Mouse (Mus musculus) frontal cortex, postnatal 14 days (tissue): ENCODE measurements around the gene 1700016K19Rik.
A peak's percentile ranks its signal among the peaks of the same experiment; 100 is the strongest.
"Not testable (repeated sequence)": the region's sequence is repeated elsewhere in the genome, so short reads cannot be mapped to it uniquely, and the experiment has no call there.

Experiments used
- DNase-seq, 2 experiments: peaks; one replicate each; pipeline ENCODE4 v3.0.0; 2022; ENCODE audit warnings: low spot score in 2 of 2

Gene 1700016K19Rik

DNA sequence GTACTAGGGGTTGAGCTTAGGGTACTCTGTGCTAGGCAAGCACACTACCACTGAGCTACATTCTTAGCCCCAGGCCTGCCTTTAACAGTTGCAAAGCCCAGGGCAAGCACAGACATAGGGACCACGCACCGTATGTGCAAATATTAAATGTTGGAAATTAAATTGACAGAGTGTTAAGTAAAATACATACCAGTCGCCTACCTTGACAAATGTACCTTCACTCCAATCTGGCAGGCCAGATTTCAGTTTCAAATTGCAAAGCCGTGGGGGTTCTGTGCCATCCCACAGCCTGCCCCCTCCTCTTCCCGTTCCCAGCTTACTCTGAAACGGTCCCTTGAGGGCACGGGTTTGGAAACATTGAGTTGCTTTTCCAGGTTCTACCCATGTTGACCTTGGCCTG, 13.8 kb upstream of the 1700016K19Rik start:
- no peak for DNase-seq

- DNase-seq, result no peak
Measured at GRCm38 (mm10) chr11:75990965-75991835, 8.5 kb upstream of the 1700016K19Rik start.

DNA sequence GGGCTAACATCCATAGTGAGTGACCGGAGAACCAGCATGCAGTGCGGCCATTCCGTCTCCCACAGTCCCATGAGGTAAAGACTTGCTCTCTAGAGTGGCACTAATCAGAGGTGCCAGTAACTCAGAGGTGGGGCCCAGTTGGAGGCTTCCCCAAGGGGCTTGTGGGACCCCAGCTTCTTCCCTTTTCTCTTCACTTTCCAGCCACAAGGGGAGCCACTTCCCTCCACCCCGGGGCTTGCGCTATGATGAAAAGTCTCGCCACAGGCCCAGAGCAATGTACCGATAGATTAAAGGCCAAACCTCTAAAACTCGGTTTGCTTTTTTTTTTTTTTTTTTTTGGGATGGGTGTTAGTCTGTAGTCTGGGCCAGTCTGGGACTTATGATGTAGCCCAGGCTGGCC, 7.8 kb upstream of the 1700016K19Rik start:
- no peak for DNase-seq

DNA sequence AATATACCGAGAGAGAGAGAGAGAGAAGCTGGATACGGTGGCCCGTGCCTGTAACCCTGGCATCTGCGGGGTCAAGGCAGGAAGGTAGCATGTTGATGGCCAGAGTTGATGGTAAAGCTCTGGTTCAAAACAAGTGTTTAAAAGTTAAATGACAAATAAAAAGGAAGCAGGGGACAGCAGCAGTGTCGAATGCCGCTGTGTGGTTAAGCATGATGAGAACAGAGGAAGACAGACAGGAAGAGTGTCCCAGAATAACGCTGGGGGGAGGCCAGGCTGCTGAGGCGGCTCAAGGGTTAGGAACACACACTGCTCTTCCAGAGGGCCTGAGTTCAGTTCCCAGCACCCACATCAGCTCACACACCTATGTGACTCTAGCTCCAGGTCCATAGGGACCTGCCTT, 7.2 kb upstream of the 1700016K19Rik start:
- DNase-seq, result no peak

GRCm38 (mm10) chr11:75994357-75994756, 5.4 kb upstream of the 1700016K19Rik start:
- no peak for DNase-seq

- DNase-seq, result no peak
Measured at GRCm38 (mm10) chr11:76000701-76001100, 989 bp downstream of the 1700016K19Rik start.

- DNase-seq, result no peak
Measured at GRCm38 (mm10) chr11:76001237-76001878, 1.6 kb downstream of the 1700016K19Rik start.

DNA sequence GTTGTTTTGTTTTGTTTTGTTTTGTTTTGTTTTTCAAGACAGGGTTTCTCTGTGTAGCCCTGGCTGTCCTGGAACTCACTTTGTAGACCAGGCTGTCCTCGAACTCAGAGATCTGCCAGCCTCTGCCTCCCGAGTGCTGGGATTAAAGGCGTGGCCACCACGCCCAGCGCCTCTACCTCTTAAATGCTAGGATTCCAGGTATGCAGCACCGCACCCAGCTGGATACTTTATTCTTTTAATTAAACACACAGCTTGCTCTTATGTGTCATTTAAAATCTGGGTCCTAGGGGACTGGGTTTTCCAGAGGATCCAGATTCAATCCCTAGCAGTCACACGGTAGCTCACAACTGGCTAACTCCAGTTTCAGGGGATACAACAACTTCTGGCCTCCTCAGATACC, 4.6 kb downstream of the 1700016K19Rik start:
- DNase-seq, result not testable (repeated sequence)

DNA sequence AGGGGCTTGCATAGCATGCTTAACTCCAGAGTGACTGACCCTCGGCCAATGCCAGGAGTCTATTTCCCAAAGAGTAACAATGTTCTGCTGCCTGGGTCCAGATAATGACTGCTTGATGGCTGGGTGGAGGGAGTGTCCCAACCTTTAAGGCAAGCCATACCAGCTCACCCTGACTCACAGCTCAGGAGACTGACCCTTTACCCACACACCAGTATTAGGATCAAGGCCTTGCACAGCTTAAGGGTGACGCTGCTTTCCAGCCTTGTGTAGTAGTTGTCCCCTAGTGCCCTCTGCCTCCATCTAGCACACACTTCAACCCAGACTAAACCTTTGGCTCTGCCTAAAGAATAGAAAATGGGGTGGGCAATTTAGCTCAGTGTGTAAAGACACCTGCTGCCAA, 8.4 kb downstream of the 1700016K19Rik start:
- no peak for DNase-seq

DNA sequence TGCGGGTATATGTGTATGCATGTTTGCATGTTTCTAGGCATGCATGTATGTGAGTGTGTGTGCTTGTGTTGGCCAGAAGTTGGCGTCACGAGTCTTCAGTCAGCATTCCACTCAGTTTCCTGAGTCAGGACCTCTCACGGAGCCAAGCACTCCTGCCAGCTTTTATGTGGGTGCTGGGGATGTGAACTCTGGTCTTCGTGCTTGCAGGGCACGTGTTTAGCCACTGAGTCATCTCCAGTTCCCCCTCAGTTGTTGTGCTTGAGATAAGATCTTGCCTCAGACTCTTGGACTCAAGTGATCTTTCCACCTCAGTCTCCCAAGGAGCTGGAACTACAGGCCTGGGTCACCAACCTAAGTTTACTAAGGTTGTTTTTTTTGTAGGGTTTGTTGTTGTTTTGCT, 9.4 kb downstream of the 1700016K19Rik start:
- DNase-seq, result no peak

DNA sequence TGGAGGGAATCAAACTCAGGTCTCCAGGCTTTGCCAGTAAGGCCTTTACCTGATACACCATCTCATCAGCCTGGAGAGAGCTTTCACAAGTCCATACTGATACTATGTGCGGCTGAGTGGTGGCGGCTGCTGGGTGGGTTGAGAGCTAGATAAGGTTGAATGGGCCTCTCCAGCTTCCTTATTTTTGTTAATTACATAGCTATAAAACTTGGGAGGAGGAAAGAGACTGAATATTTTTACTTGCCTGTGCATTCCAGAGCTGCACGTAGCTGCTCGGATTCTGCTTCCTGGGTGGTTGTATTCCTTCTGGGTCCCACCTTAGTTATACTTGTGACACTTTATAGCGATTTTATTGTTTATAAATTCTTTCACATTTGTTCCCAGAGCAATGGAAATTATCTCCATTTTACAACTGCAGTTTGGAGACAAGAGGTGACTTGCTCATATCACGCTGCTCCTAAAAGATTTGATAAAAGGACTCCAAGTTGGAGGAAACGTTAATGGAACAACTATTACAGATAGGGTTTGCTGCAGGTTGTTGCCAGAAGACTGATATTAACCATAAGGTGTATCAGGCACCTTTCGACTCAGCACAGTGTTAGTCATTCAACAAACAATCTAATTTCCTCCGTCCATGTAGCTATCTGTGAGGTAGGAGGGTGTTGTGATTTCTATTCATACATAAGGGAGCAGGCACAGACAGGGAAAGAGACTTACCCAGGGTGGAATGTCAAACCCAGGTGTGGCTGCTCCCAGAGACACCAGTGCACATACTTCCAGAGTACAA, 11.3 kb downstream of the 1700016K19Rik start:
- no peak for DNase-seq

GRCm38 (mm10) chr11:76015251-76015650, 15.5 kb downstream of the 1700016K19Rik start:
- no peak for DNase-seq

- DNase-seq, result no peak
Measured at GRCm38 (mm10) chr11:76015814-76016213, 16.1 kb downstream of the 1700016K19Rik start.

GRCm38 (mm10) chr11:76019879-76020278, 20.2 kb downstream of the 1700016K19Rik start:
- no peak for DNase-seq

DNA sequence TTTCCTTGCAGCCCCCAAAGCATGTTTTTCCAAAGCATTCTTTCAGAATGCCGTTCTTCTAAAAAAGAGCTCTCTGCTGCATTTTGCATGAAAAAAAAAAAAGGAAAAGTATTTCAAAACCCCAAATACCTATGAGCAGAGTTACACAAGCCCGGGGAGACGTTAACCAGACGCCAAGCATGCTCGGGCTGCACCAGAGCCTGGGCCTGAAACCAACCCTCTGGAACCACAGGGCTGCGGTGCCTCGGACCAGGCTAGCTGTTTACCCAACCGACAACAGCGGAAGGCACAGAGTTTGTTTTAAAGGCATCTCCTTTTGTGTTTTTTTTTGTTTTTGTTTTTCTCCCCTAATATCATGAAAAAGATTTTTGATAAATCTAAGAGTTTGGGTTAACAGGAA, 21.2 kb downstream of the 1700016K19Rik start:
- no peak for DNase-seq

DNA sequence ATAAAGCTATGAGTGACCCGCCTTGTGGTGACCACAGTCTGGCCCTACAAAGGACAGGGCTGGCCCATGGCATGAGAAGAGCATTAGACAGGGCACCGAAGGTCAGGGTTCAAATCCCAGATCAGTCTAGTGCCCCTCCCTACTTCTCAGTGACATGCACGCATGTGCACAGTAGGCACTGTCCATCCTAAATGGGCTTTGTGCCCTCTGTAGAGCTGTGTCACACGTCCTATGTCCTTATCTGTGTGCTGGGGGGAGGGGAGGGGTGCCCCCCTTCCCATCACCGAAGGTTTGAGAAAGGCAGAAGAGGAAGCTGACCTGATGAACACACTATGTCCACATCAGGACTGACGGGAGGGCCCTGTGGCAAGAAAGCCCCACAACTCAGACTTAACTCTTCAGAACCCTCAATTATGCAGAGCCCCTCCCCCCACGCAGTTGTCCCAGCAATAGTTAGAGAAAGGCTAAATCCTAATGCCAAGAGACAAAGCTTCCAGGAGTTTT, 25.4 kb downstream of the 1700016K19Rik start:
- DNase-seq, result no peak

DNA sequence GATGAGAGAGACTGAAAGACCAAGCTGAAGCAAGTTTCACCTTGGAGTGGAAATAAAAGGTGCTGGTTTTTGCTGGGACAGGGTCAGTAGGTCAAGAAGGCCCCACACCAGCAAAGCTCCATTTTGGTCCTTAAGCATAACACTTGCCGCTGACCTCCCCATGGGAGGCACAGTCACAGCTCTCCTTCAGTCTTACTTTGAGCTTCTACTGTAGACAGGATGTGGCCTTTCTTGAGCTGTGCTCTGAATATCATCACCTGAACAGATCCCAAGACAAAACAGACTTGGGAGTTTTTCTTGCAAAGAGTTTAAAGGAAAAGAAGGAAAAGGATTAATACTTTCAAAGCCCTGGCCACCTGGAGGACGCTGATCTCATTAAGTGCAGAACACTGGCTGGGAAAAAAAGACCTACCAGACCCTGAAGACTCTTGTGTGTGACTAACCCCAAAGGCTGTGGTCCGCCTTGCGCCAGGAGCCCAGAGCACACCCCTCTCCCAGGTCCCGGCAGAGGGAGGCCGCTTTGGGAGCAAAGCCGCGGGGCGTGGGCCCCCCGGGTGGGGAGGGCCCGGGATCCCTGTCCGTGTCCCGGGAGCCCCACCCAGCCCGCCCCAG, 26.9 kb downstream of the 1700016K19Rik start:
- no peak for DNase-seq

- DNase-seq, result peak in 1 of 2 experiments; percentile 54
Measured at GRCm38 (mm10) chr11:76027139-76028071, 27.7 kb downstream of the 1700016K19Rik start, which contains the start of gene Rflnb. TSS of gene Rflnb (minus strand) at chr11:76027782.

- DNase-seq, result no peak
Measured at GRCm38 (mm10) chr11:76028072-76028465, 28.4 kb downstream of the 1700016K19Rik start.

- DNase-seq, result no peak
Measured at GRCm38 (mm10) chr11:76033359-76033758, 33.6 kb downstream of the 1700016K19Rik start.
